Mouse (Mus musculus) fat pad, adult 2 months (tissue): ENCODE data around the gene Zgrf1.

Experiments used
- DNase-seq: peaks from one replicate; pipeline ENCODE4 v3.0.0-alpha.2; 2011; ENCODE audit warnings: low read depth, low spot score; ENCODE audit errors: extremely low read depth

Gene Zgrf1

GRCm38 (mm10) chr3:127639875-127640761 is 86.8 kb downstream of the Zgrf1 start:
- no peak for DNase-seq

- DNase-seq: no peak
These were observed 87.7 kb downstream of the Zgrf1 start for GRCm38 (mm10) chr3:127640762-127641700.

GRCm38 (mm10) chr3:127642211-127642610 is 88.9 kb downstream of the Zgrf1 start:
- no peak for DNase-seq

- DNase-seq: no peak
These were observed 93.0 kb downstream of the Zgrf1 start for GRCm38 (mm10) chr3:127646156-127646825.

GRCm38 (mm10) chr3:127651742-127652653 is 98.7 kb downstream of the Zgrf1 start:
- DNase-seq: no peak

- no peak for DNase-seq
These were observed 107.4 kb downstream of the Zgrf1 start for GRCm38 (mm10) chr3:127660712-127661111.

- DNase-seq: no peak
These were observed 108.6 kb downstream of the Zgrf1 start for GRCm38 (mm10) chr3:127661646-127662531.
